Mouse (Mus musculus) activated CD4-positive, CD25-positive, alpha-beta regulatory T cell, adult 4 months (primary cell): ENCODE data around the gene Gm17482. TPM values are rescaled to one million over a fixed set of nuclear protein-coding genes. Genes with fewer than 3 reads are reported as not detected.

Experiments used
- ATAC-seq: one replicate; pipeline ENCODE4 v1.8.0; 2017
- polyA plus RNA-seq, 2 experiments: library from polyadenylated mRNA; unstranded; fragments of 100-300 nt; shearing (Covaris generic); gene quantifications; one replicate each; pipeline ENCODE4 v1.2.1; 2017

Gene Gm17482
- polyA plus RNA-seq, 2 experiments from 2014 or later = not detected

DNA sequence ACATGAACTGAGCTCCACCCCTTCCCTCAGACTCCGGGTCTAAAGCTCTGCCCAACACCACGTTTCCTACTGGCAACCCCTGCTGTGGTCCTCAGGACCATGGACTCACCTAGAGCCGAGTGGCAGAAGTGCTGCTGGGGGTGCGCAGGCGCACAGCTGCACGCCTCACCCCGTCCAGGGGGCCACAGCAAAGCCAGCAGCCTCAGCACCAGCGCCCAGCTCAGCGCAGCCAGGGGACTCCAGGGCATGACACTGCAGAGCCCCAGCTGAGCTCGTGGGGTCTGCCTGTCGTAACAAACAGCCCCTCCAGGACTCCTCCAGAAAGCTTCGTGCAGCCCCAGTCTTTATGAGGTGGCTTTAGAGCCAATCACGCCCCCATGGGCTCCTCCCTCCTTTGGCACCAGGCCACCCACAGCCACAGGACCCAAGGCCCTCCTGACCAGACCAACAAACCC lies 24.4 kb downstream of the Gm17482 start:
- no peak for ATAC-seq

DNA sequence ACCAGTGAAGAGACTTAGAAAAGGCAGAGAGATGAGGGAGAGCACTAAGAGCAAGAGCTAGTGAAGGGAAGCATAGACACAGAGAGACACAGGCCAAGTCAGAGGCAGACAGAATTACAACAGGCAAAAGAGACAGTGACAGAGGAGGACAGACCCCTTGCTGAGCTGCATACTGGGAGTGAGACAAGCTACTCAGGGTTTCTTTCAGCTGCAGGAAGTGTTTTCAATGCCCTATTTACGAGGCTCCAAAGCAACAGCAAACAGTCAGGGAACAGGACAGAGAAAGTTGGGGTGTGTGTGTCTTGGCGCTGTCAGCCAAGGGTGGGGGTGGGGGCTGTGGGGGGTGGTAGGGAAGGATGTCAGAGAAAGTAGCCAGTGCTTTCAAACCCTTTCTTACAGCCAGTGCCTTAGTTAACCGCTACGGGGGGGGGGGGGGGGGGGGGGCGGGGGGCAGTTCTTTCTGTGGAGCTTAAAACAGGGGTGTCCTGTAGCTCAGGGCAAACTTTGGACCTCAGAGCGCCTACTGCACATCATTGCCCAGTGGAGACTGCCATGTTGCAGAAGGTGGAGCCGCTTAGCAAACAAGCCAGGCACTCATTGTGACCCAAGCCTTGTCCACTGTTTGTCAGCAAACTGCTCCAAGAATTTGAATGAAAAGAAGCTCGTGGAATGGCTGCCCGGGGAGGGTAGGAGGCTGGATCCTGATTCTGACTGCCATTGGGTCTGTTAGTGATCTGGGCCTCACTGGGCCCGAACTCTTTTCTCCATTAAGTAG lies 25.1 kb downstream of the Gm17482 start, which contains the start of gene Timp4:
Timp4 (minus strand) TSS at position 107 of the 775 bp plus-strand sequence.
- ATAC-seq = no peak

DNA sequence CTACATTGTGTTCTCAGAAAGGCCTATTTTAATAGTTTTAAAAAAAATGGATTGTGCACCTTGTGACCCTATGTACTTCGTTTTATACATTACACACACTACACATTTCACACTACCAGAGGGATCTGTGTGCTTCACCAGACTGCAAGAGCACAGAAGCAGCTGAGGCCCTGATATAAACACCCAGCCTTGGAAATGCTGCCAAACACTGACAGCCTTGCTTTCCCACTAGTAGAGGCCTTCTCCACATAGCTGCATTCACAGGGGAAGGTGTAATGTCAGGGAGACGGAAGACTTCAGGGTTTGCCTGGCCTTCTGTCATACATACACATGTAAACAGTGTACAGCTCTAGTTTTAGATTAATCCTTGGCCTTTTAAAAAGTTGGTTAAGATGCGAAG lies 28.0 kb downstream of the Gm17482 start:
- ATAC-seq = no peak

DNA sequence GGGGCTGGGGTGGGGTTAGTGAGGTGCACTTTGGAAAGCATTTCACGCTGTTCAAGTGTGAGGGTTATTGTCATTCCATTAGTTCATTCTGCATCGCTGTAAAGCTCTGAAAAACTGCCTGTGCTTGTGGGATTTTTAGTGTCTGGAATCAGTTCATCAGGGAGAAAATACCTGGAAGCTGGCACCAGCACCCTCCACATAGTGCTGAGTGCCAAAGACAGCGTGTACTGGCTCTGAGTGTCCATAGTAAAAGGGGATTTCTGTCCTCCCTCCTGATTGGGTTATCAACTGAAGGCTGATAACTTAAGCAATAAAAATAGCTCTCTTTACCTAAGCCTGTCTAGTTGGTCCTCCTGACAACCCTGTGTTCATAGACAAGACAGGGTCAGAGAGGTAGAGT lies 33.4 kb downstream of the Gm17482 start:
- ATAC-seq = no peak

DNA sequence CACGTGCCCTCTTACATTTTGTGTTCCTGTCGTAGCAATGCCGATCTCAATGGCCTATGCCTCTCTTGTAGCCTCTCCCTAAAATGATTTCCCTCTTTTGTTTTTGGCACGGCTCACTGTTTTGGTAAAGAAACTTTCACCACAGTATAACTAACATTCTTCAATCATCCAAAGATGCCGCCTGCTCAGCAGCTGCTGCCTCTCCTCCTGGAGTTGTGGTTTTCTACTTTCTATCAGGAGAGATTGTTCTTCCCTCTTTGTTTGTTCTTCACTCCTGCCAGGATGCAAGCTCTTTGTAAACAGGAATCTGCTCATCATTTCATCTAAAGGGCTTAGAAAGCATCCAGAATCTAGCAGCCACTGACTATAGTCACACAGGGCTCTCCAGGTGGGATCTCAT lies 39.6 kb downstream of the Gm17482 start:
- ATAC-seq = no peak

DNA sequence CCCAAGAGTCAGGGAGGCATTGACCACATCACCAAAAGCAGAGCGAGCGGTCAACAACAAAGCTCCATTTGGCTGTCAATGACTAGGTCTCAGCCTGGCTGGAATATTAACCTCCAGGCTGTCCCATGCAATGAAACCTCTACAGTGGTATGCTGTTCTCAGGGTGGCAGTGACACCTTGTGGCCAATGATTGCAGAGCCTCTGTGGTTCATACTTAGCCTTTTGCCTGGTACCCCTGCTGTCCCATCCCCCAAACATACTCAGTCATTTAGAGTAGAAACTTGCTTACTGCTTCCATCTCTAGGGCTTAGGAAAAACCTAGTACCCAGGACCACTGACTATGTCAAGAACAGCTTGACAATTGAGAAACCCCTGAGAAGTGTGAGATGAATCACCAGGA lies 40.8 kb downstream of the Gm17482 start:
- no peak for ATAC-seq

DNA sequence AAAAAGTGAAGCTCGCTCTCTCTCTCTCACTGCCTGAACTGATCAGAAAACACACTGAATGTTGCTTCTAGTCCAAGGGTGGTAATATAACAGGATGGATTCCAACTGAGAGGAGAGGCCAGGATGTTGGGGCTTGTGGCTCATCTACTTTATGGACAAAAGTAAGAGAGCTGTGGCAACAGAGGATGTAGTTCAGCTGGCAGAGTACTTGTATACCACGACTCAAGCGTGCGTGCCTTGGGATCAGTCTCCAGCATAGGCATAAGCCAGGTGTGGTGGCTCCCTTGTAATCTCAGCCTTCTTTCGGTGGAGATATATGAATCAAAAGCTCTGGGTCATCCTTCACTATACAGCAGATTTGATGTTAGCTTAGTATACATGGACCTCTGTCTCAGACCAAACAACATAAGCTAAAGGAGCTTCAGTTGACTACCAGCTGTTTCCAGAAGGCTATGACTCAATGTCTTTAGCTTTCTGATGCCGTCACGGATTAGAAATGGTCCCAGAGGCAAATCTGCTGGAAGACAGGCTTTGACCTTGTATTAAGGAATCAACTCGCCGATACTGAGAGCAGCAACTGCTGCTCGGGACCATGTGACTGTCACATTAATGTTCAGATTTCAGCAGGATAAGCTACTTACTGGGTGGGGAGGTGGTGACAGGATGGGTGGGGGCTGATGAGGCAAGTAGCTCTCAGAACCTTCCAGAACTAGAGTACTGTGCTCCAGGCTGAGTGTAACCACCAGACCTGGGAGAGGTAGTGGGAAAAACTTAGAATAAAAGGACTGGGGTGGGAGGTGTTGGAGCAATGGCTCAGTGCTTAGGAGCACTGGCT lies 41.6 kb downstream of the Gm17482 start:
- no peak for ATAC-seq

DNA sequence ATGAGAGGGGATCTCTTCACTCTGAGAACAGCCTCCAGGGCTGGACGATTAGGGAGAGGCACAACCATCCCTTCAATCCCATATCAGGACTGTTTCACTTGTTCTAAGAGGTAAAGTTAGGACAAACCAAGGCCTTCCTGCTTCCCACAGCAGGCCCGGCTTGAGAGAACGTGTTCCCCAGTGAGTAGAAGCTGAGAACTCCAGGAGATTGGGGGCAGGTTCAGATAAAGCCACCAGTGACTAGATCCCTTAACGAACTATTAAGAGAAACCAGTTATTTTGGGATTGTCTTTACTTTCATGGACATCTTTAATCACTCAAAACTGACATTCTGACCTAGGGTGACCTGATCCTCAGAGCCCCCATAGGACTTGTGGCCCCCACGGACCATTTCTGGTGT lies 42.4 kb downstream of the Gm17482 start:
- ATAC-seq = no peak

DNA sequence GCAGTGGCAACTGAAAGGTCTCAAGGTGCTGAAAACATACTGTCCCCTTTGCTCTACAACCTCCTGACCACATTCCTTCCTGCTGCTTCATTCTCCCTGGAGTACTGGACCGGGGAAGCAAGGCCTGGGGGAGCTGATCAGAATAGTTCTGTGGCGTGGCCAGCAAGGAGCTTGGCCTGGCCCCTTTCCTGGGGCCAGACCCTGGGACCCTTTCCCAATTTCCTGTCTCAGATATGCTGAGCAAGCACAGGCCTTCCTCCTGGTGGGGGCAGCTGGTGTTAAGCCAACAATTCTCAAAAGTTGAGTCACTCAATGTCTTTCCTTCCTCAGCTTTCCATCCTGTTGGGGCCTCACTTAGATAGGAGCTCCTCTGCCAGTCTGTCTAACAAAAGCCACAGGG lies 42.9 kb downstream of the Gm17482 start:
- ATAC-seq = no peak

DNA sequence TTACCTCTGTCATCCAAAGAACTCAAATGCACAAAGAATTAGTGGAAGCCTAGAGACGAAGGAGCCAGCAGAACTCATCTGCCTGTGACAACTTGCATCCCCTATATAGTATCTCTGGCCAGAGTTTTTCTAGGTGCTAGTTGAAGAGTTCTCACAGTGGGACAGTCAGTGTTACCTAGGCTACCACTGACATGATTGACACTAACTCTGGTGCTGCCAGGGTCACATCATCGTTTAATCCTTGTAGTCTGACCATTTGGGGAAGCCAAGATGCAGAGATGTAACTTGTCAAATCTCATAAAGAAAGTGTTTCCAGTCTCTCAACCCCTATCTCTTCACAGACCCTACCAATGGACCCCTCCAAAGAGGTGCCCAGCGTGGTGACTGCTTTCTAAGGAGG lies 44.2 kb downstream of the Gm17482 start:
- no peak for ATAC-seq

DNA sequence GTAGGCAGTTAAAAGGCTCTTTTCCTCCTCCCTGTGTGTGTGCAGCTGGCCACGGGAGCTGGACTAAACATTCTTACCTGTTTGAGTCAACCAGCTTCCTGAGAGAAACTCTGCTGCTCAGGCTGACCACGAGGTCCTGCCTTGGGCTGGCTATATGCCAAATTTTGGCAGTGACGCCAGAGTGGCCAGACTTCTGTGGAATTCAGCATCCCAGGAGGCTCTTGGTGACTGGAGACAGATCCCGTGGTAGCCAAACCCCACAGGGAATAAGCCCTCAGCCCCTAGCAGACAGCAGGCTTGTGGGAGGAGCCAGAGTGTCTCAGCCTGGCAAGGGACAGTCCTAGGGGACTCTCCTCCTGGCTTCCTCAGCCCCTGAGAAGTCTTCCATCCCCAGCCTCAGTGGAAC lies 44.7 kb downstream of the Gm17482 start:
- no peak for ATAC-seq

DNA sequence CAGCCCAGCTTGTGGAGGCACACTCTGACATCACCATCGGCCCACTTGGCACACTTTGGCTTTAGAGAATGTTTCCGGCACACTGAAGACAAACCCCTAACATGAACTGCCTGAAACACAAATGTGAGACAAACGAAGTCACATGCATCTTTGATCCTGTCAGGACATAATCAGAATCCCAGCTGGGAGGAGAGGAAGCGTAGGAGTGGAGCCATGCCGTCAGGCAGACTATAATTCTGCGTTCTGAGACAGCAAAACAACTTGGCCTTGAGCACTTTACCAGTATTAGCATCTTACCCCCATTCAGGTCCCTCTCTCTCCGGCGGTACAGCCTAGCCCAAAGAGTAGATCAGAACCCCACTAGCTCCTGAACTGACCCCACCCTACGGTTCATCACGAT lies 46.2 kb downstream of the Gm17482 start:
- no peak for ATAC-seq

DNA sequence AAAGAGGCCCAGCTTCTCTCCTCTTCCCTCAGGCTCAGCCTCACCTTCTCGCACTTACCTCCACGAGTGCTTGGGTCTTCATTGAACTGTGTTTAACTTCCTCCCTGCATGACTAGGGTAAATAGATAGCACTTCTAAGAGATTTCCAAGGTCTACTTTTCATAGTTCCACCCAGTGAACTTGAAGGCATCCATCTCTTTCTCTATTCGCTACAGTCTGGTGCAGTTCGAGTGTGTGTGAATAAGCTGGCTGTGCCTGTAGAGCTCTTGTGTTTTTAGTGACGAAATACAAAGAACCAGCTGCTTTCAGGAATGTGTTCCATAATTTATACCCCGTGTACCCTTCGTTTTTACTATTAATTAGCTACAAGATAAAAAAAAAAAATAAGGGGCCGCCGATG lies 47.6 kb downstream of the Gm17482 start:
- ATAC-seq = no peak

DNA sequence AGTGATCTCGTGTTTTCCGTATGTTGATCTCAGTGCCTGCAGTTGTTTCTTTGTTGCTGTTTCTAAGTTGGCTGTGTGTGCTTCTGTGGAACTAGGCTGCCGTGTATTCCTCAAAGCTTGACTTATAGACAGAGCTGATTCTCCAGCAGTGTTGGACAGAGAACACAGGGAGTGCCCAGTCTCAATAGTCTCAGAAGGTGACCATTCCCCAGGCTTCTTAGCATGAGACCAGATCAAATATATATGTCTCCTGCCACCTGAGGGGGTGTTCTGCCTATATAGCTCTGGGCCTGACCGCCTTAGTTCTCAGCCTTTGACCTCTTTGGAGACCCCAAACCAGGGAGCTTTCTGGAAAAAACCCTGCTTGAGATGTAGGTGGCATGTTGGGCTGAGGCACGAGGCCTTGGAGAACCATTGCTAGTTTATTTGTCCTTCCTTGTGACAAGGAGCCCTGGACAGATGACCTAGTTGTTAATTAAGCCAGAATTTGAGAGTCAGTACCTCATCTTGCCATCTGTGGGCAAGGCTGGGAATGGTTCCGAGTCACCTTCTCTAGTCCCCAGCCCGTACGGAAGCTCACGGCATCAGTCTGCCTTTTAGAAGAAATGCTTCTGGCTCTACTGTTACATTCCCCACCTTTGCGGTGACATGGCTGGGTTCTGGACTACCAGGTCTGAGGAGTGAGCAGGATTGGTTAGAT lies 48.1 kb downstream of the Gm17482 start:
- ATAC-seq = no peak

DNA sequence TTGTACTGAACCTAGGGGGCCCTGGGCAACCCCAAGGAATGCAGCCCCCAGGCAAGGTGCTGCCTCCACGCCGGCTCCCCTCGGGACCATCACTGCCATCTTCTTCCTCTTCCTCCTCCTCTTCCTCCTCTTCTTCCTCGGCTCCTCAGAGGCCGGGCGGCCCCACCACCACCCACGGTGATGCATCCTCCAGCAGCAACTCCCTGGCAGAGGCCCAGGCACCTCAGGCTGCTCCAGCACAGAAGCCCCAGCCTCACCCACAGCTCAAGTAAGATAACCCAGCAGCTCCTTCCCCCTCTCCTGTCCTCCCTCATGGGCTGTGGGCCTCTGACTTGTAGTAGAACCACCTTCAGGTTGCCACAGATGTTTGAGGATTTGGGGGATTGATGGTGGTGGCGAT lies 50.9 kb downstream of the Gm17482 start:
- no peak for ATAC-seq

DNA sequence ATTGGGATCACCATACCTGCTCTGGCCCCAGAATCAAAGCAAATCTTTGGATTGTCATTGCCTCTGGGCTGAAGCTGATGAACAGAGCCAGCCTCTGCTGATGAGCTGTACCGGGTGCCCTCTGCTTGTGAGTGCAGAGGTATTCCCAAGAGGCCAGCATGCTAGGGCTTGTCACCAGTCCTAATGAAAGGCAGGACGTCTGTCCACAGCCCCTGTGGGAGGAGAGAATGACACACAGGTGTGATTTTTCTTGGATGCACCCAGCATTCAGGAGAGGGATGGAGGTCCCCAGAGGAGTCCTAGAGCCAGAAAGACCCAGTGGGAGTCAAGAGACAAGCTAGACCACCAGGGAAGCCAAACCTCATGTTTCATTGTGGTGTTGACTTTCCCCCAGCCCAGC lies 52.5 kb downstream of the Gm17482 start:
- no peak for ATAC-seq

DNA sequence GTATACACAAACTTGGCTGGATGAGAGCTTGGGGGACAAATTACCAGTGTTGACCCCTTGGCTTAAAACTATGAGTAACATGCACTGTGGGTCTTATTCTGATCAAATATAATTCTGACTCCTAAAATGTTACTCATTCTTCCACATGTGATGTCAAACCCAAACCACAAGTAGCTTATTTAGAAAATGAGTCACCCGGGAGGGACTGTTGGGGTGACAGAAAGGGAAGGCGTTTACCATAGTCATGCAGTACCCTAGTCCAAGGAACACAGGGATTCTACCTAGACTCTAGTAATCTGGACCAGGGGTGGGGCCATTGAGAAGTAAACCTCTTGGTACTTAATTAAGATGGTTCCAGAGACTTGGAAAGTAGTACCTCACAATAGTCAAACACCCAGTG lies 57.0 kb downstream of the Gm17482 start:
- ATAC-seq = no peak

DNA sequence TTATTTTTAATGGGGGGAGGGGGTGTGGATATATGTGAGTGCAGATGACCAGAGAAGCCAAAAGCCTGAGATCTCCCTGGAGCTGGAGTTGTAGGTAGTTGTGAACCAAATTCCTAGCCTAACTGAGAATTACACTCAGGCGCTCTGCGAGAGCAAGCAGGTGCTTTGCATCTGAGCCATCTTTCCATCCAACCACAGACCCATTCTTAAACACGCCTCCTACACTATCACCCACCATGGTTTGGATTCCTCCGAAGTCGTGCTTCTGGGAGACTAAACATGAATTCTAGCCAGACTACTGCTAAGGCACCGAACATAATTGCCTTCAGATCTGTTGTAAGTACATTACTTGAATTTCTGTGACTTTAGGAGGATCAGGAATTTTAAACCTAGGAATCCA lies 59.3 kb downstream of the Gm17482 start:
- no peak for ATAC-seq

DNA sequence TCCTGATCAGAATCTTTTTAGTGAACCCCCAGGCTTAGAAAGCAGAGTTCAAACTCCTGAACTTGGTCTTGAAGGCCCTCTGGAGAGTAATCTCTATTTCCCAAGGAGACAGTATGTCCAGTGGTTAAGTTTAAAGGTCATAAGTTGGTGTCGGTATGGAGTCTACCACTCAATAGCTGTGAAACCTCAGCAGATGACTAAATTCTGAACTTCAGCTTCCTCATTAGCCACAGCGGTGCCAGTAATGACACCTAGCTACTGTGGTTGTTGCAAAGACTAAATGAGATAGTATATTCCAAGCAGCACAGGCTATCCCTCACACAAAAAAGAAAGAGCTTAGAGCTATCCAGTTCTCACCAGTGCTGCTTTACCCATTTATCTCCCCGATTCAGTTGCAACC lies 61.1 kb downstream of the Gm17482 start:
- no peak for ATAC-seq

DNA sequence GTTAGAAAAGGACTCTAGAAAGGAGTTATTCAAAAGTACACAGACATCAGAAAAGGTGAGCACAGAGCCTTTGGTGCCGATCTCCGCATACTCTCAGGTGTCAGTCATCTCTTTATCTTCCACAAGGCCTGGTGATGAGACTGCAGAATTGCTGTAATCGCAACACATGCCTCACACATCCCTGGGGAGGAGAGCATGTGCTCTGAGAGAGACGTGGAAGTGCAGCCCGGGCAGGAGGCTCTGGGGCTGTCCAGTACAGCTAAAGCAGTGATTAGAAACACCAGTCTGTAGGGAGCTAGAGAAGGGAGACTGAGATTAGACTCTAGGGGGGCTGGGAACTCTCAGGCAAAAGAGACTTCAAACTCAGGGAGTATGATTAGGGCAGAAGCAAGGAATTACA lies 63.4 kb downstream of the Gm17482 start:
- ATAC-seq = no peak

DNA sequence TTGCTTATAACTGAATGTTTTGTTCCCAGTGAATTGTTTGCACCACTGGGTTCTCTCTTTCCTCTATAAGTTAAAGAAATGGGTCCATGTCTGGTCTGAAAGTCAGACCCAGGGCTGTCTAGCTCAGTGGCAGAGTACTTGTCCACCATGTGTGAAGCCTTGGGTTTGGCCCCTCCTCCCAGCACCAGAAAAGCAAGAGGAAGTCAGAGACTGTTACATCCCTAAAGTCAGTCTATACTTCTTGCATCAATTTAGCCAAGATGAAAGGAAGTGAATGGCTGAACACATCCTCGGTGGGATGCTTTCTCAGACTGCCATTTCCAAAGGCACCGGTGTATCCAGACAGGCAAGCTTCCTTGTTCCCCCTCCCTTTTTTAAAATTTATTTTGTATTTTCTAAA lies 63.9 kb downstream of the Gm17482 start:
- no peak for ATAC-seq

DNA sequence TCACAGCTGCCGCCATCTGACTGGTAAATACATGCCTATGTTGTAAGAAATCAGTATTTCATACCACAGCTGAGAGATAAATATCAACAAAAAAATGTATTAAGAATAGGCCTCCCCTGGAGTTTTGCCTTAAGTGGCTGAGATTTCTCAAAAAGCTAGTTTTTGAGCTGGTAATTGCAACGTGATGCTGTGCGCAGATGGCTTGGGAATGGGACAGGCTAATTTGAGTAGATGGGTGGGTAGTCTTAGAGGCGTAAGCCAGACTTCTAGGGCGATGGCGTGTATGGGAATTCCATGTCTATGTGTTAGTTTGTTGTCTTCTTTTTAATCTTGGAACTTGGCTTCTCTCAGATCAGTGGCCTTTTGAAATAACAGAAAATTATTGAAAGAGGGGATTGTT lies 64.7 kb downstream of the Gm17482 start:
- no peak for ATAC-seq

DNA sequence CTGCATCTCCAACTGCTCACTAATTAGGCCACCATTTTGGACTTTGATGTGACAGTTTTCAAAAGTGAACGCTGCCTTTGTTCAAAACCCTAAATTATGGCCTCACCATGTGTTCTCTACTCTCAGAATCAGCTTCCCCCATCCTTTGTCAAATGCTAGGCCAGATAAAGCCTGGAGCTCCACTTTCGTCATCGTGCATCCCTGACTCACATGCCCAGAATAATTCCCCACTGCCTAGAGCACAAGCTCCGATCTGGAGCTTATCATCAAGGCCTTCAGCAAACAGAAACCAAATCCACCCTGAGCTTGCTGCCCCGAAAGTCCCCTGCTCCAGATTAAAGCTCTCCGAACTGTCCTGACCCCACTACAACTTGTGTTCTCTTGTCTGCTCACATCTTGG lies 65.5 kb downstream of the Gm17482 start:
- ATAC-seq = no peak
